Mouse (Mus musculus): ENCODE results near the gene Ints2.

GRCm38 (mm10) chr11:86253342-86253741 is 4.0 kb downstream of the Ints2 start:
- TF ChIP-seq CTCF (IDR thresholded peaks at IDR 0.05; ENCODE audit: borderline replicate concordance, extremely low read depth, insufficient read depth, insufficient read length) (no peak), POLR2A (IDR thresholded peaks at IDR 0.05; ENCODE audit: borderline replicate concordance, extremely low read depth, insufficient read depth, insufficient read length, poor library complexity, severe bottlenecking) (no peak)

Measured in brain, embryonic 14.5 days (tissue).